Mouse (Mus musculus) stomach, embryonic 14.5 days (tissue): ENCODE measurements around the gene Vps11. TPM values are rescaled to one million over a fixed set of nuclear protein-coding genes. Genes with fewer than 3 reads are reported as not detected.
"Not testable (repeated sequence)": the region's sequence is repeated elsewhere in the genome, so short reads cannot be mapped to it uniquely, and the experiment has no call there.

Source experiments
- ATAC-seq: fragments of 200-750 bp; cut with Nextera tagmentation; 2 replicates; pipeline ENCODE4 v1.8.0; 2017; ENCODE audit warnings: low read depth, moderate TSS enrichment; ENCODE audit not compliant: insufficient number of reproducible peaks, insufficient read depth, low FRiP score
- H3K27ac ChIP-seq: fragments of 300-500 bp; sonication (generic); 2 replicates; pipeline ENCODE4 v1.5.1; 2014; ENCODE audit warnings: mild to moderate bottlenecking, low read length, moderate library complexity, mixed read lengths
- H3K27me3 ChIP-seq: fragments of 300-500 bp; sonication (generic); 2 replicates; pipeline ENCODE4 v1.6.1; 2014; ENCODE audit warnings: low read length, control low read depth, mixed read lengths; ENCODE audit not compliant: control insufficient read depth, insufficient read depth
- H3K36me3 ChIP-seq: fragments of 300-500 bp; sonication (generic); 2 replicates; pipeline ENCODE4 v1.6.1; 2014; ENCODE audit warnings: mild to moderate bottlenecking, control low read depth, low read length, moderate library complexity, mixed read lengths; ENCODE audit not compliant: control insufficient read depth, insufficient read depth
- H3K4me1 ChIP-seq: fragments of 300-500 bp; sonication (generic); 2 replicates; pipeline ENCODE4 v1.6.1; 2014; ENCODE audit warnings: low read length, control low read depth, mixed read lengths; ENCODE audit not compliant: control insufficient read depth, insufficient read depth
- H3K4me2 ChIP-seq: fragments of 300-500 bp; sonication (generic); replicated peaks from 2 replicates; pipeline ENCODE4 v1.6.1; 2014; ENCODE audit warnings: low read depth, low read length, control low read depth
- H3K4me3 ChIP-seq: fragments of 300-500 bp; sonication (generic); 2 replicates; pipeline ENCODE4 v1.5.1; 2014; ENCODE audit warnings: low read depth, low read length, control low read depth
- H3K9ac ChIP-seq: fragments of 300-500 bp; sonication (generic); replicated peaks from 2 replicates; pipeline ENCODE4 v1.6.1; 2014; ENCODE audit warnings: low read depth, mild to moderate bottlenecking, control low read depth, low read length, moderate library complexity, mixed read lengths
- H3K9me3 ChIP-seq: fragments of 300-500 bp; sonication (generic); 2 replicates; pipeline ENCODE4 v1.6.1; 2016; ENCODE audit warnings: low read depth, low read length, control low read depth; ENCODE audit not compliant: control insufficient read depth
- WGBS: fragments of 180-500 bp; shearing (Covaris S2); extraction: QIAGEN DNeasy Blood & Tissue Kit; methylation state at CpG from one replicate; pipeline ENCODE4 v1.1.7; 2014; 5-methylcytosine and 5-hydroxymethylcytosine counted together
- polyA plus RNA-seq: library from polyadenylated mRNA; unstranded; fragments of >200 nt; fragmentation: Nextera tagmentation; extraction: Ambion mirVana; gene quantifications from 2 replicates; pipeline ENCODE4 v1.2.1, GENCODE M21; 2014

The Vps11 gene
- polyA plus RNA-seq, 1 experiment from 2014 or later: 24.5 TPM

DNA sequence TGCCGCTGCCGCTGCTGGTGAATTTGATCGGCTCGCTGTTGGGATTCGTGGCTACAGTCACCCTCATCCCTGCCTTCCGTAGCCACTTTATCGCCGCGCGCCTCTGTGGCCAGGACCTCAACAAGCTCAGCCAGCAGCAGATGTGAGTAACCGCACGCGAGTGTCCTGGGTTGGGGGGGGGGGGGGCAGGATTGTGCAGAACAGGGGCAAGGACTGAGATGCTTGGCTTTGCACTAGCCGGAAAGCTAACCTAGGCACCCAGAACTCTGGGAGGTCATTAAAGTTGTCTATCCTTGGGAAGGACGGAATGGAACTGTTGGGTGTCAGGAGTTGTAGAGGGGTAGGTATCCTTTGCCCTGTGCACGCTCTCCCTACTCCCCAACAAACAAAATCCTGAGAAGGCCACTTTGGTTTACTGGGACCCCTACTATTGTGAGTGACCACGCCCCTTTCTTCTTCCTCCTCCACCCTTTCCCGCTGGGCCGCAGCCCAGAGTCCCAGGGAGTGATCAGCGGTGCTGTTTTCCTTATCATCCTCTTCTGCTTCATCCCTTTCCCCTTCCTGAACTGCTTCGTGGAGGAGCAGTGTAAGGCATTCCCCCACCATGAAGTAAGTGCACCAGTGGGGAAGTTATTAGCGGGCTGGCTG, 34.3 kb downstream of the Vps11 start:
- peaks cover 25% of the 10 kb centered on the region for H3K36me3 ChIP-seq
- H3K27me3 ChIP-seq: no peaks in the 10 kb centered on the region
- WGBS: under 1% methylated on average over 22 of the region's 22 CpGs
- H3K4me1 ChIP-seq: peaks cover 13% of the 10 kb centered on the region
- peak overlapping the region; percentile 86 for H3K27ac ChIP-seq
- H3K4me3 ChIP-seq: peak overlapping the region; percentile 62
- H3K9me3 ChIP-seq: no peaks in the 10 kb centered on the region
- peak overlapping the region; percentile 69 for H3K9ac ChIP-seq
- peak; percentile 42; the same call in 1 of the 2 replicates for ATAC-seq
- H3K4me2 ChIP-seq: peak overlapping the region; percentile 74

DNA sequence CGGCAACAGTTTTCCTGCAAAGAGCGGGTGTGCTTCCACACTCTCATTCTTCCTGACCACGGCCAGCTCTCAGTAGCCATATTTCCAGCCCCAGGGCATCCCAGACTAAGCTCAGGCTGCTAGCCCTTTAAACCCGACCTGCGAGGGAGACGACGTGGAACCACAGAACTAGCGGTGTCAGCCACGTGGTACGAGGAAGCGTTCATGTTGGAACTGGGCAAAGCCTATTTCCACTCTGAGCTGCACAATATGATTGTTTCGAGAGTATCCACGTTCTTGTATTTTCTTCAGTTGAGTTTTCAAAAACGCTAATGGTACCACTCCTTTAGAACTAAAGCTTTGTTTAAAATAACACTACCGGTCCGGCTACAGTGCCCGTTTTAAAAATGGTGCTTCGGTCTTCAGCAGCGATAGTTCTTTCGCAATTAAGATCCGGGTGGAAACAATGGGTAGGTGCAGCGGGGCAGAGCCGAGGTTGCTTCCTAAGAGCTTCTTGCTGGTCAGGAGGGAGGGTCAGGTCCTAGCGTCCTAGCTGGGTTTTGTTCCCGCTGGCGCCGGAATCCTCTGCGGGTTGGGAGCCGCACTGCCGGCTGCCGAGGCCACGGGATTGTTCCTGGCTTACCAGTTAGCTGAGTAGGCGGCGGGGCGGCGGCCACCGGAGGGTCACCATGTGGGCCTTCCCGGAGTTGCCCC, 35.0 kb downstream of the Vps11 start:
- Histone ChIP-seq H3K9ac (peak overlapping the region; percentile 69), H3K4me3 (peak overlapping the region; percentile 62), H3K4me2 (peak overlapping the region; percentile 74), H3K27ac (peak overlapping the region; percentile 86), H3K4me1 (peaks cover 13% of the 10 kb centered on the region), H3K9me3 (no peaks in the 10 kb centered on the region), H3K36me3 (peaks cover 20% of the 10 kb centered on the region), H3K27me3 (no peaks in the 10 kb centered on the region)
- under 1% methylated on average over 38 of the region's 38 CpGs for WGBS
- ATAC-seq: peak; percentile 89

DNA sequence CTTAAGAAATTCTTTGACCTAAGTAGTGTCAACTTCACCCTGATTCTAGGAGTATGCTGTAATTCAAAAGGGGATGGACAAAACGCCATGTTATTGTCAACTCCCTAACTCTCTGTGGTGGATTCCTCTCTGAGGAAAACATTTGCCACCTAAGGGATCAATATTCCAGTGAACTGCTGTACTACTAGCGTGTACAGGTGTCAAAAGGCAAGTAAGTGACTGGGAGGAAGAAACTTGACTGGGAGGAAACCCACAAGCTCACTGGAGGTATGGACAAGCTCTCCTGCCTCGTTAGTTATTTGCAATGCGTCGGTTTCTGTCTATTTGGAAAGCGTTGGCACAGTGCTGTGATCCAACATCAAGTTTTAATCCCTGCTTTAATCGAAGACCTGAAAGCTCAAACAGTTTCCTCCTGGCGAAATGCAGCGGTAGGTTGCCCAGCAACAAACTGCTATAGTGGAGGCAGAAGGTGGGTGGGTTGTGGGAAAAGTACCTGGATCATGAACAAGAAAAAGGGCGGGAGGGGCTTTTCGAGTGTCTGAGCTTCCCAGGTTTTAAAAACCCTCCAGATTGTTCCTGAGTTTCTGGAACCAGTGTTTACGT, 35.6 kb downstream of the Vps11 start, which contains the start of gene Dpagt1:
Gene Dpagt1, plus strand, starts transcription at position 252 of the 603 bp plus-strand sequence.
- H3K4me1 ChIP-seq: peaks cover 13% of the 10 kb centered on the region
- peak within 1 kb of the TSS; percentile 62 for H3K4me3 ChIP-seq
- no peaks in the 10 kb centered on the region for H3K9me3 ChIP-seq
- peak within 1 kb of the TSS; percentile 69 for H3K9ac ChIP-seq
- no peak for ATAC-seq
- WGBS: 3% methylated on average over 12 of the region's 12 CpGs
- peak within 1 kb of the TSS; percentile 86 for H3K27ac ChIP-seq
- no peaks in the 10 kb centered on the region for H3K27me3 ChIP-seq
- H3K36me3 ChIP-seq: peaks cover 14% of the 10 kb centered on the region; the same call in 1 of the 2 replicates
- peak within 1 kb of the TSS; percentile 74 for H3K4me2 ChIP-seq

DNA sequence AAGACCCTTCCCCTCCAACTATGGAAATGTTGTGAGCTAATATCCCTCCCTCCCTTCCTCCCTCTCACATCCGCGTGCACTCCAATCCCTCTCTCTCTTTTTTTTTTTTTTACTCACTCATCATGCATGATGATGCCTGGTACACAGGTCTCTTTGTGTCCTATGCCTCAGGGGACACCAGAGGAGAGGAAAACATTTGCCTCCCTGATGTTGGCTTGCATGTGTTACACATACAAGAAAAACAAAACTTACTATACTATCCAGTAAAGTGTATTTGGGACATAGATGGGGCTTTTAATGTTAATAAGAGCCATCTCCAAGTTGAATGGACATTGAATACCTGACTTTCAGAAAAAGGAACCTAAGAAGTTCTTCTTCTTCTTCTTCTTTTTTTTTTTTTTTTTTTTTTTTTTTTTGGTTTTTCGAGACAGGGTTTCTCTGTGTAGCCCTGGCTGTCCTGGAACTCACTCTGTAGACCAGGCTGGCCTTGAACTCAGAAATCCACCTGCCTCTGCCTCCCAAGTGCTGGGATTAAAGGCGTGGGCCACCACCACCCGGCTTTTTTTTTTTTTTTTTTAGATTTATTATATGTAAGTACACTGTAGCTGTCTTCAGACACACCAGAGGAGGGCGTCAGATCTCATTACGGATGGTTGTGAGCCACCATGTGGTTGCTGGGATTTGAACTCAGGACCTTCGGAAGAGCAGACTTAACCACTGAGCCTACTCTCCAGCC, 36.3 kb downstream of the Vps11 start:
- H3K9ac ChIP-seq, H3K27me3 ChIP-seq, H3K9me3 ChIP-seq, ATAC-seq: not testable (repeated sequence)
- Histone ChIP-seq H3K4me2 (peak overlapping the region; percentile 74), H3K4me3 (0 out of 2 replicates have a peak overlapping the region, but pooled peaks have one; percentile 62), H3K27ac (peak overlapping the region; percentile 86; the same call in 1 of the 2 replicates), H3K36me3 (peaks cover 10% of the 10 kb centered on the region; the same call in 1 of the 2 replicates), H3K4me1 (peaks cover 13% of the 10 kb centered on the region)
- 54% methylated on average over 6 of the region's 8 CpGs for WGBS

DNA sequence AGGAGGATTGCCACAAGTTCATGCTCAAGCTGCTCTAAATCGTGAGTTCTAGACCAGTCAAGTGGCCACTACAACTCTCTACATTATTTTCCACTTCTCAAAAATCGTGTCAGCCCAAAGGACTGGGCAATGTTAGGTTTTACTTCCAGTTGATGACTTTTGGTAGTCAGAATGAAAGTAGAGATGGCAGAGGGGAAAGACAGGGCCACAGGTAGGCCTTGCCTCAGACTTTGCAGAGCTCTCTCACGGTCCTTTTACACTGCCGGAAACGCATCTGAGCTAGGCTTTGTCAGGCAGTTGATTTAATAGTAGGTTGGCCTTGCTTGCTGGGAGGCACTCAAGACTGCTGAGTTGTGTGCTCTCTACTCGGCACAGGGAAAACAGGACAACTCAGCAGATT, 37.3 kb downstream of the Vps11 start:
- Histone ChIP-seq H3K9me3 (no peaks in the 10 kb centered on the region), H3K27ac (no peak overlapping the region), H3K27me3 (no peaks in the 10 kb centered on the region)

DNA sequence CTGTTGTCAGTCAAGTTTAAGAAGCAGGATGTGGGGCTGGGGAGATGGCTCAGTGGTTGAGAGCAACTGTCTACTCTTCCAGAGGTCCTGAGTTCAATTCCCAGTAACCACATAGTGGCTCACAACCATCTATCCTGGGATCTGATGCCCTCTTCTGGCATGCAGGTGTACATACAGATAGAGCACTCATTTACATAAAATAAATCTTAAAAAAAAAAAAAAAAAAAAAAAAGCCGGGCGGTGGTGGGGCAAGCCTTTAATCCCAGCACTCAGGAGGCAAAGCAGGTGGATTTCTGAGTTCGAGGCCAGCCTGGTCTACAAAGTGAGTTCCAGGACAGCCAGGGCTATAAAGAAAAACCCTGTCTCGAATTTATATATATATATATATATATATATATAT, 37.8 kb downstream of the Vps11 start:
- H3K4me2 ChIP-seq, H3K27me3 ChIP-seq, ATAC-seq, H3K4me3 ChIP-seq, H3K36me3 ChIP-seq, H3K27ac ChIP-seq, H3K9ac ChIP-seq, H3K9me3 ChIP-seq: not testable (repeated sequence)
- peaks cover 19% of the 10 kb centered on the region for H3K4me1 ChIP-seq
- 77% methylated on average over 4 of the region's 4 CpGs for WGBS

More for the DNA sequence above, 37.3 kb downstream of the Vps11 start:
- WGBS: 67% methylated on average over 6 of the region's 6 CpGs
- H3K4me2 ChIP-seq: no peak overlapping the region
- no peak for ATAC-seq
- H3K4me1 ChIP-seq: peaks cover 14% of the 10 kb centered on the region
- peaks cover 5% of the 10 kb centered on the region; the same call in 1 of the 2 replicates for H3K36me3 ChIP-seq
- H3K9ac ChIP-seq: no peak overlapping the region
- no peak overlapping the region for H3K4me3 ChIP-seq

DNA sequence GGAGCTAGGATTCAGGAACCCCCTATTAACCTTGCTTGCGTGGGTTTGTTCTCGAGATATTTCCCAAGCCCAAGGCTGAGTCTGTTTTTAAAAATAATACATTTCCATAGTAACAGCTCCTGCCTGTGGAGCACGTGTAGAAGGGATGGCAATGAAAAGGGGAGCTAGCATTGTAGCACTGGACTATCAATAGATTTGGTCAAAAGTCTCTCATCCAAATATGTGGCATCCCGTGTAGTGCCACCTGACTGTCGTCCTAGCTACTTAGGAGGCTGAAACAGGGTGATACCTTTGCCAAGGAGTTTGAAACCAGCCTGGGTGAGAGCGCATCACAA, 40.7 kb downstream of the Vps11 start:
- peaks cover 13% of the 10 kb centered on the region for H3K4me1 ChIP-seq
- peak overlapping the region; percentile 78 for H3K4me2 ChIP-seq
- no peak for ATAC-seq
- peak overlapping the region; percentile 79 for H3K27ac ChIP-seq
- peak overlapping the region; percentile 69 for H3K4me3 ChIP-seq
- H3K9ac ChIP-seq: 0 out of 2 replicates have a peak overlapping the region, but pooled peaks have one; percentile 34
- H3K36me3 ChIP-seq: peaks cover 2% of the 10 kb centered on the region; the same call in 1 of the 2 replicates
- no peaks in the 10 kb centered on the region for H3K27me3 ChIP-seq
- no peaks in the 10 kb centered on the region for H3K9me3 ChIP-seq
- WGBS: 16% methylated on average over 6 of the region's 6 CpGs
